Mouse (Mus musculus) CH12.LX (cell line): ENCODE measurements at regions not wholly inside any gene's neighbourhood (a gene's known extent, or its start where the extent isn't known, plus 50 kb on each side); places are given as distances from the start of the nearest gene placed in this dataset.

Source experiments
- MAZ ChIP-seq: IDR thresholded peaks from 2 replicates; pipeline ENCODE4 v1.6.1; 2012; ENCODE audit warnings: low read depth, mild to moderate bottlenecking, inconsistent platforms, low read length, improper control_type of control experiment, moderate library complexity
- NELFE ChIP-seq: IDR thresholded peaks from 2 replicates; pipeline ENCODE4 v1.6.1; 2011; ENCODE audit warnings: low read depth, low read length, improper control_type of control experiment
- UBTF ChIP-seq: IDR thresholded peaks from 2 replicates; pipeline ENCODE4 v1.6.1; 2012; ENCODE audit warnings: low read depth, mild to moderate bottlenecking, inconsistent platforms, low read length, improper control_type of control experiment, moderate library complexity
- ZC3H11A ChIP-seq: IDR thresholded peaks from 2 replicates; pipeline ENCODE4 v1.6.1; 2012; ENCODE audit warnings: low read depth, mild to moderate bottlenecking, inconsistent platforms, low read length, improper control_type of control experiment

- TF ChIP-seq MAZ, result no peak
- no peak for TF ChIP-seq NELFE
- TF ChIP-seq UBTF, result no peak
- no peak for TF ChIP-seq ZC3H11A
These were observed 199.6 kb upstream of the H2al1a start for GRCm38 (mm10) chrX:11099146-11100087.
